Mouse (Mus musculus) kidney, postnatal 36 days (tissue): Measurements from ENCODE around the gene Tefm.

Source experiments
- DNase-seq, 2 experiments: peaks; one replicate each; pipeline ENCODE4 v3.0.0; 2021 to 2022; ENCODE audit warnings: mixed read lengths in 2 of 2

Gene Tefm

DNA sequence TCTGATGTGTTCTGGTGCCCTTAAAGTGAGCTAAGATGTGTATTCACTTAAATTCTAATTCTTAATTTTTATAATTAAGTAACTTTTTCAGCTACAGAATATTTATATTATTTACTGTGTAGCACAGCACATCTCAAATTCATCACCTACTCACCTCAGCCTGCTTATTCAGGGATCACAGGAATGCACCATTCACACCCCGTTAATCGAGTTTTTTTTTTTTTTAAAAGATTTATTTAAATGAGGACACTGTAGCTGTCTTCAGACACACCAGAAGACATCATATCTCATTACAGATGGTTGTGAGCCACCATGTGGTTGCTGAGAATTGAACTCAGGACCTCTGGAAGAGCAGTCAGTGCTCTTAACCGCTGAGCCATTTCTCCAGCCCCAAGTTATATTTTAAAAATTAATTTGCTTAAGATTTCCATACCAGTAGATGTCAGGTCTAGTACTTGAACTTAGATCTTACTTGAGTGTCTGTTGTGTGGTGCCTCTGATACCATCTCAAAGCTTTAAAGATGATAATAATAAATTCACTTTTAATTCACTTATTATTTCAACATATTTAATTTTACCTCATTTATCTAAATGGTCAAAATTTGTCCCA, 51.3 kb downstream of the Tefm start:
- no peak for DNase-seq

DNA sequence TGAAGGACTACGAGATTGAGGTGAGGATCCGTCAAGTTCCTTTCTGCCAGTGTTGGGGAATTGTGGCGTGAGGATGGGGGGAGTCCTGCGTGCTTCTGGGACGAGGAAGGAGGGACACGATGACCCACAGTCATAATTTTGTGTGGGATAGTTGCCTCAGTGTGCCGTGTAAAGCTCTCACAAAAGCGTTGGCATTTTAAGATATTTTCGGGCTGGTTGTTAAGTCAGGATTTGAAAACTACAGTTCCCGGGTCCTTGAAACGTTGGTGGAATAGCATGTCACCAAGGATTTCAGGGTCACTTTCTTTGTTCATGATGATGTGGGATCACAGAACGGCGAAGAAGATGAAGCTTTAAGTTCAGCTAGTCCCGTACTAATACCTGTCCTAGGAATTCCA, 52.2 kb downstream of the Tefm start:
- no peak for DNase-seq

DNA sequence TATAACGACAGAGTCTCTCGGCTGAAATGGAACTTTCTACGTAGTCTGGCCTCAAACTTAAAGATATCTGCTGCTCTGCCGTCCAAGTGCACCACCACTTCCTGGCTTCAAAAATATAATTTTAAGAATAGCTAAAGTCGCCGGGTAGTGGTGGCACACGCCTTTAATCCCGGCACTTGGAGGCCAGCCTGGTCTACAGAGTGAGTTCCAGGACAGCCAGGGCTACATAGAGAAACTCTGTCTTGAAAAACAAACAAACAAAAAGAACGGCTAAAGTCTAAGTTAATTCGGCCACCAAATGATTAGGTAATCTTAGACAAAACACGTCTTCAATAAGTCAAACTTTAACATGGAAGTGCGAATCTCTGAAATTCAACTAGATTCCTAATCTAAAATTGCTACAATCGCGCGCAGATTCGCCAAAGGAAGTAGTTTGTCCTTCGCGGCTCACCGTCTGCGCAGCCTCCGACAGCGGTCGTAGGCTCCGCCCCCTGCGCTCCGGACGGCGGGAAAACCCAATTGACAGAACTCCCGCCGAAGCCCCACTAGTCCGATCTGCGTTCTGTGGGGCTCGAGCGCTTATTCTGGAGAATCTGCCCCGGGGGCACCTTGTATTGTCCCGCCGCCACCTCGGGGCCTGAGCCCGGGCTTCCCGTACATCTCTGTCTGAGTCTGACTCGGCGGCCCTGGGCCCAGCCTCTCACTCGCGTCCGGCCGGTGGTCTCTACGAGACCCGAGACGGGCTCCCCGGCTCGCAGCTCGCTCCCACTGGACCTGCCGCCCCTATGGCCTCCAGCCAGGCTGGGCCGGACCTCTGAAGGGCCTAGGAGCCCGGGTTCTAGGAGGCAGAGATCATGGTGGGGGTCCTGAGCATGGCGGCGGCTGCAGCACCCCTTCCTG, 52.8 kb downstream of the Tefm start, which contains the start of gene Atad5:
TSS of gene Atad5 (plus strand) at position 484 of the 900 bp plus-strand sequence.
- peak; percentile 90 to 97 for DNase-seq

DNA sequence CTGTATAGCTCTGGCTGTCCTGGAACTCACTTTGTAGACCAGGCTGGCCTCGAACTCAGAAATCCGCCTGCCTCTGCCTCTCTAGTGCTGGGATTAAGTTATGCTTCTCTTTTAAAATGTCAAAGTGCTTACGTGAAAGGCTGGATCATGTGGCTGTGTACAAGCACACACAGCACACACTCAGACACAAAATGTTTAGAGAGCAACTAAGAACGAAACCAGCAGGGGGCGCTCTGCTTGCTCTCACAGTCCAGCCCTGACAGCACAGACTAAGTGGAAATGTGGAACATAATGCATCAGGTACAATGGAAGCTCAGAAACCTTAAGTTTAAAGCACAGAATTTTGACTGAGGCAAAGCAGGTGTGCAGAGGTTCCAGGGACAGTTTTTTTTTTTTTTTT, 55.1 kb downstream of the Tefm start:
- DNase-seq = peak; percentile 92 to 96
